Mouse (Mus musculus) MEL (cell line): ENCODE measurements around the gene Fbxo9.

Experiments
- USF1 ChIP-seq: IDR thresholded peaks from 2 replicates; pipeline ENCODE4 v1.6.1; 2014; ENCODE audit warnings: low read depth, mild to moderate bottlenecking, inconsistent platforms, low read length, improper control_type of control experiment, moderate library complexity
- ZNF384 ChIP-seq: IDR thresholded peaks from 2 replicates; pipeline ENCODE4 v1.6.1; 2012; ENCODE audit warnings: low read depth, mild to moderate bottlenecking, inconsistent platforms, low read length, improper control_type of control experiment

- TF ChIP-seq USF1: no peak
- TF ChIP-seq ZNF384: no peak
These were observed 27.0 kb downstream of the Fbxo9 start for GRCm38 (mm10) chr9:78081835-78082234.
